Comparison of ENCODE assay signal across 10 mouse cellular contexts in the genomic region with DNA sequence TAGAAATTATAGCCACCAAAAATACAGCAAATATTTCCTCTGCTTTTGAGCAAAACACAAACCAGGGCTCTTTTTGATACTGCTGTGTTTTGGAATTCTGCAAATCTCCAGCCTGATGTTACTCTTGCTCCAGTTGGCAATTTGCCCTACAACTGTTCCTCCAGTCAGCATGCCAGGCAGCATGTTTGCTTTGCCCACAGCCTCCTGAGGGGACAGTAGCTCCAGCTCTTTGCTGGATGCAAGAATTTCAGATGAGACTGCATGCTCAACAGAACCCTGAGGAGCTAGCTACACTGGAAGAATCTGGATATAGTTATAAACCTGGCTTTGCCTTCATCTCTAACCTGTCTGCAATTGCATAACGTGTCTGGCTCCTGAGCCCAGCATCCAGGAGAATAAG.
DNase-seq lines count a peak whose midpoint lies in the region; ATAC-seq lines count a peak whose summit lies in the region.
"Had no signal": no experiment of that assay in that cellular context is flagged by ENCODE, and none has a peak within 500 bp of the region (broad histone marks: within the 10 kb centered on the region; RNA-seq: fewer than 3 reads in every experiment).

No protein-coding gene starts in this region.

- ATAC-seq in heart, embryonic 12.5 days (ENCODE audit: insufficient number of reproducible peaks, low FRiP score) = no peak

- no peaks in the 10 kb centered on the region for H3K36me3 ChIP-seq in heart, embryonic 12.5 days
- H3K36me3 ChIP-seq: stomach, embryonic 15.5 days had no signal

- no peak overlapping the region for H3K4me2 ChIP-seq in heart, embryonic 12.5 days
- H3K4me2 ChIP-seq: stomach, embryonic 15.5 days had no signal

- intact Hi-C loops in heart, postnatal 14 days (cut with DNase I) = no loop called here

- WGBS in heart, embryonic 12.5 days = 66% methylated on average over 1 of the region's 1 CpGs

- H3K9me3 ChIP-seq in heart, embryonic 12.5 days (replicated peaks) = no peaks in the 10 kb centered on the region
- H3K9me3 ChIP-seq: stomach, embryonic 15.5 days had no signal

- H3K4me3 ChIP-seq in heart, embryonic 12.5 days = no peak overlapping the region
- H3K4me3 ChIP-seq: megakaryocyte, embryonic 14.5 days; stomach, embryonic 15.5 days had no signal

- peaks cover 8% of the 10 kb centered on the region for H3K4me1 ChIP-seq in heart, embryonic 12.5 days (replicated peaks)
- H3K4me1 ChIP-seq: megakaryocyte, embryonic 14.5 days had no signal

- DNase-seq in heart, adult 11 months = peak; percentile 87
- DNase-seq in lung, postnatal 10 days = peak; percentile 51
- no peak for DNase-seq in lung, adult 18-20 months
- DNase-seq in heart, postnatal 14 days = peak; percentile 11 to 66
- DNase-seq in lung, postnatal 14 days = peak; percentile 25
- no peak for DNase-seq in testis, postnatal 10 days (ENCODE audit: low spot score)
- DNase-seq in urinary bladder, postnatal 25 days (ENCODE audit: low spot score) = no peak

- no peak overlapping the region for H3K9ac ChIP-seq in heart, embryonic 12.5 days
- H3K9ac ChIP-seq: stomach, embryonic 15.5 days had no signal

- H3K27ac ChIP-seq in heart, embryonic 12.5 days (ENCODE audit: poor library complexity, severe bottlenecking) = no peak overlapping the region
- H3K27ac ChIP-seq: stomach, embryonic 15.5 days had no signal

- H3K27me3 ChIP-seq in heart, embryonic 12.5 days (replicated peaks) = no peaks in the 10 kb centered on the region
- H3K27me3 ChIP-seq: megakaryocyte, embryonic 14.5 days; stomach, embryonic 15.5 days had no signal

Comparison
In these comparisons a context has a peak if more than half of its experiments do, and no peak if none do; other contexts are left out.
1. DNase-seq: peak in heart, adult 11 months (single experiment), lung, postnatal 10 days (single experiment), heart, postnatal 14 days (2 of 2) and lung, postnatal 14 days (single experiment); none in lung, adult 18-20 months (0 of 2), testis, postnatal 10 days (single experiment) and urinary bladder, postnatal 25 days (single experiment).